Mouse (Mus musculus): ENCODE data around the gene Gigyf1. TPM values are rescaled to one million over a fixed set of nuclear protein-coding genes. Genes with fewer than 3 reads are reported as not detected.

Gigyf1 gene
- 14.7 and 14.9 TPM in 2 replicates for polyA plus RNA-seq (2016; fragmentation: Nextera tagmentation; extraction: Ambion mirVana)

DNA sequence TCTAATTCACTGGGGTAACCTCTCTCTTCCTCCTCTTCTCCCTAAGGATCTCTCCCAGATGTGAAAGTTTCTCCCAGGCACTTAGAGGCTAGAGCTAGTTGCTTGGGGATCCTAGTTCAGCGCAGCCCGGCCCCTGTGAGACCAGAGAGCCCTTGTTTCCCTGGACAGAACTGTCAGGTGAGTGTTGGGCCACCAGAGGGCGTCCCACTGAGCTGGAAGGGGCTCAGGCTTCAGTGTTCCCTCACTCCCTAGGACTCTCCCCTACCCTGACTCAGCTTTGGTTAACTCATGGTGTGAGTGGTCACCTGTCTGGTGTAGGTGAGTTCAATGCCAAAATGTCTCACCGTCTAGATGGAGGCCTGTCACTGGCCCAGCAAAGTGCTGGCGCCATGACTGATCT, at the start of gene Gigyf1:
Gene Gigyf1, plus strand, starts transcription at position 113 of the 400 bp plus-strand sequence.
- H3K4me3 ChIP-seq = no peak within 1 kb of the TSS
- no peak within 1 kb of the TSS for H3K27ac ChIP-seq
- H3K4me1 ChIP-seq (replicated peaks) = peaks cover 38% of the 10 kb centered on the region
- H3K36me3 ChIP-seq = peaks cover 91% of the 10 kb centered on the region
- DNase-seq (ENCODE audit: low spot score) = no peak
- H3K27me3 ChIP-seq (ENCODE audit: insufficient read depth, poor library complexity, severe bottlenecking) = no peaks in the 10 kb centered on the region
- 80% methylated on average over 5 of the region's 5 CpGs for whole genome bisulfite sequencing
- no peaks in the 10 kb centered on the region for H3K9me3 ChIP-seq

DNA sequence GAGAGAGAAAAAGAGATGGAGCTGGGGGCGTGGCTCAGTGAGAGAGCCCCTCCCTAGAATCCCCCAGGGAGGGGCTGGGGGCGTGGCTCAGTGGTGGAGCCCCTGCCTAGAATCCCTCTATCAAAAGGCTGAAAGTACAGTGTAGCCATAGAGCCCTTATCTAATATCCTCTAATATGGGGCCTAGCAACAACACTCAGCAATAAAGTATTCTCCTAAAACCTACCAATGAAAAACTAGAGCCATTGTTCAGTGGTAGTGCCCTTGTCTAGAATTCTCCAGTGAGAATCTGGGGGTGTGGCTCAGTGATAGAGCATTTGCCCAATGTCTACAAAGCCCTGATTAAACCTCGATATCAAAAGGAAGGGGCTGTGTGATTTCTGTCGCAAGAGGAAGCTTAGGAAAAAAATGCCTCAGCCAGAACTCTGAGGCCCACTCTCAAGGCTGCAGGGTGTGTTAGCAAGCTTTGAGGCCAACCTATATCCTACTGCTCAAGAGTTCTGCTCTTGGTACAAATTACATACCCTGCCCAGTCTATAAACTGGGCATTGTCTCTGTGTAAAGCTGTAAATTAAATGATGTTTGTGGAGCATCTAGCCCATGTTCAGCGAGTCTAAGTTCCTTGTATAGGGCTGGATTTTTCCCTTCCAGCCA, 46.0 kb upstream of the Gigyf1 start:
- DNase-seq (ENCODE audit: low spot score) = no peak
- Histone ChIP-seq H3K4me3 (no peak overlapping the region), H3K27ac (no peak overlapping the region), H3K4me1 (replicated peaks) (peaks cover 24% of the 10 kb centered on the region), H3K9me3 (no peaks in the 10 kb centered on the region), H3K36me3 (no peaks in the 10 kb centered on the region), H3K27me3 (ENCODE audit: insufficient read depth, poor library complexity, severe bottlenecking) (no peaks in the 10 kb centered on the region)
- 75% methylated on average over 5 of the region's 5 CpGs for WGBS

- peak; percentile 22 for DNase-seq (ENCODE audit: low spot score)
- no peaks in the 10 kb centered on the region for H3K9me3 ChIP-seq
- H3K36me3 ChIP-seq = no peaks in the 10 kb centered on the region
- no peak overlapping the region for H3K4me3 ChIP-seq
- H3K27ac ChIP-seq = peak overlapping the region; percentile 66; the same call in 1 of the 2 replicates
- peaks cover 24% of the 10 kb centered on the region for H3K4me1 ChIP-seq (replicated peaks)
- WGBS = 17% methylated on average over 2 of the region's 2 CpGs
- no peaks in the 10 kb centered on the region for H3K27me3 ChIP-seq (ENCODE audit: insufficient read depth, poor library complexity, severe bottlenecking)
Observed at GRCm38 (mm10) chr5:137474351-137474750, 44.0 kb upstream of the Gigyf1 start.

GRCm38 (mm10) chr5:137476964-137477363, 41.4 kb upstream of the Gigyf1 start, which contains the start of gene Zan:
Gene Zan (minus strand): TSS chr5:137477064.
- Histone ChIP-seq H3K27me3 (ENCODE audit: insufficient read depth, poor library complexity, severe bottlenecking) (no peaks in the 10 kb centered on the region), H3K9me3 (no peaks in the 10 kb centered on the region), H3K4me1 (replicated peaks) (peaks cover 28% of the 10 kb centered on the region), H3K27ac (no peak within 1 kb of the TSS), H3K36me3 (no peaks in the 10 kb centered on the region), H3K4me3 (no peak within 1 kb of the TSS)
- WGBS = 85% methylated on average over 5 of the region's 5 CpGs
- no peak for DNase-seq (ENCODE audit: low spot score)

- Histone ChIP-seq H3K4me3 (peak overlapping the region; percentile 18; the same call in 1 of the 2 replicates), H3K9me3 (no peaks in the 10 kb centered on the region), H3K36me3 (no peaks in the 10 kb centered on the region), H3K4me1 (replicated peaks) (peaks cover 43% of the 10 kb centered on the region), H3K27me3 (ENCODE audit: insufficient read depth, poor library complexity, severe bottlenecking) (peaks cover 13% of the 10 kb centered on the region; the same call in 1 of the 2 replicates), H3K27ac (peak overlapping the region; percentile 81; the same call in 1 of the 2 replicates)
- DNase-seq (ENCODE audit: low spot score) = peak; percentile 84
Observed at GRCm38 (mm10) chr5:137481138-137481537, 37.2 kb upstream of the Gigyf1 start.

DNA sequence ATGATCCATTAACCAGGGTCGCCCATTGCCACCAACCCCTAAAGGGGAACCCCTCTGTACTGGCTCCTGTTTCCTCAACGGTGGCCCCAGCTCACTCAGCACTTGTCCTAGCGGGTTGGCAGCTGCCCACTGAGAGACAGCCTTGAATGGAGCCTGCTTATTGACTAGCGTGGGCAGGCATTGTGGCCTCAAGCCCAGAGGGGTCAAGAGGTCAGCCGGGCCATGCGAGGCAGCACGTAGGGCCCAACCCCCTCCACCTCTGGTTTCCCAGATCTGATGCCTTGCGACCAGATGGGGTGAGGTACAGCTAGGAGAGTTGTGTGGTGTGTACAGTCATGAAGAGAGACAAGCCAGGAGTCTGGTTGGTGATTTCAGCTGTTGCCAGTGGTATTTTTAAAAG, 36.5 kb upstream of the Gigyf1 start:
- H3K27me3 ChIP-seq (ENCODE audit: insufficient read depth, poor library complexity, severe bottlenecking) = peaks cover 13% of the 10 kb centered on the region; the same call in 1 of the 2 replicates
- DNase-seq (ENCODE audit: low spot score) = peak; percentile 76
- H3K27ac ChIP-seq = peak overlapping the region; percentile 81
- H3K9me3 ChIP-seq = no peaks in the 10 kb centered on the region
- H3K4me3 ChIP-seq = peak overlapping the region; percentile 18
- H3K4me1 ChIP-seq (replicated peaks) = peaks cover 47% of the 10 kb centered on the region
- H3K36me3 ChIP-seq = no peaks in the 10 kb centered on the region
- 5% methylated on average over 8 of the region's 8 CpGs for WGBS

- Histone ChIP-seq H3K36me3 (no peaks in the 10 kb centered on the region), H3K27me3 (ENCODE audit: insufficient read depth, poor library complexity, severe bottlenecking) (peaks cover 13% of the 10 kb centered on the region; the same call in 1 of the 2 replicates), H3K4me1 (replicated peaks) (peaks cover 47% of the 10 kb centered on the region), H3K9me3 (no peaks in the 10 kb centered on the region), H3K27ac (peak overlapping the region; percentile 89), H3K4me3 (peak overlapping the region; percentile 65)
- peak; percentile 54 for DNase-seq (ENCODE audit: low spot score)
- WGBS = 3% methylated on average over 30 of the region's 30 CpGs
Observed at GRCm38 (mm10) chr5:137485071-137485850, 33.1 kb upstream of the Gigyf1 start.

GRCm38 (mm10) chr5:137485851-137486155, 32.5 kb upstream of the Gigyf1 start:
- Histone ChIP-seq H3K27ac (peak overlapping the region; percentile 89), H3K27me3 (ENCODE audit: insufficient read depth, poor library complexity, severe bottlenecking) (peaks cover 13% of the 10 kb centered on the region; the same call in 1 of the 2 replicates), H3K4me1 (replicated peaks) (peaks cover 47% of the 10 kb centered on the region), H3K9me3 (no peaks in the 10 kb centered on the region), H3K36me3 (no peaks in the 10 kb centered on the region), H3K4me3 (peak overlapping the region; percentile 65)
- DNase-seq (ENCODE audit: low spot score) = no peak
- 2% methylated on average over 17 of the region's 17 CpGs for WGBS

DNA sequence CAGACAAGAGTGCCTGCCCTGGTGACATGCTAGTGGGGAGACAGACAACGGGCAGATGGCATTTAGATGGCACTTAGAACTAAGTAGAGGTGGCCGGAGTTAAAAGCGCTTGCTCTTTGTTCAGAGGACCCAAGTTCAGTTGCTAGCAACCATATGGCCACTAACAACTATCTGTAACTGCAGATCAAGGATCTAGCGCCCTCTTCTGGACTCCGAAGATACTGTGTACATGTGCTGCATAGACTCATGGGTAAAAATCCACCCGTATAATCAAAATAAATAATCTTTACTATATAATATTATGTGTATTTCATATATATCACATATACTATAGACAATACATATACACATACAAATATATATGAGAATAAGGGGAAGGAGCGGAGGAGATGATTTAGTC, 30.7 kb upstream of the Gigyf1 start:
- Histone ChIP-seq H3K9me3 (no peaks in the 10 kb centered on the region), H3K27ac (no peak overlapping the region), H3K36me3 (no peaks in the 10 kb centered on the region), H3K27me3 (ENCODE audit: insufficient read depth, poor library complexity, severe bottlenecking) (peaks cover 13% of the 10 kb centered on the region; the same call in 1 of the 2 replicates), H3K4me1 (replicated peaks) (peaks cover 33% of the 10 kb centered on the region), H3K4me3 (no peak overlapping the region)
- no peak for DNase-seq (ENCODE audit: low spot score)
- WGBS = 88% methylated on average over 7 of the region's 7 CpGs

DNA sequence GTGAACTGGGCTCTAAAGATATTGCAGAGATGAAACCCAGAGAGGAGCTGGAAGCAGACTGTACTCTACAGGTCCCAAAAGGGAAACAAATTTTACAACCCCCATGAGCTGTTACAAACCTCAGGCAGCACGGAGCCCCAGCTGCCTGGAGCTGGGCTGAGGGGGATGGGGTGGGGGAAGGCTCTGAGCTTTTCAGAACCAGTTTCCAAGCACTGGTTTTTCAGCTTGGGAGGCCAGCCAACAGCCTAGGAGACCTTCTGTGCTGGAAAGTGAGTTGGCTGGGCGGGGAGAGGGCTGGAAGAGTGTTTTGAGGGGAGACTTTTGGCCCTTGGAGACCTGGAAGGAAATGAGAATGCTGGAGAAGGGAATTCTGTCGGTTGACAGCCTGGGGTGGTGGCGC, 26.8 kb upstream of the Gigyf1 start:
- WGBS = 59% methylated on average over 4 of the region's 4 CpGs
- DNase-seq (ENCODE audit: low spot score) = no peak
- Histone ChIP-seq H3K4me1 (replicated peaks) (peaks cover under 1% of the 10 kb centered on the region; the same call in 1 of the 2 replicates), H3K27me3 (ENCODE audit: insufficient read depth, poor library complexity, severe bottlenecking) (no peaks in the 10 kb centered on the region), H3K9me3 (no peaks in the 10 kb centered on the region), H3K27ac (no peak overlapping the region), H3K36me3 (no peaks in the 10 kb centered on the region), H3K4me3 (no peak overlapping the region)

DNA sequence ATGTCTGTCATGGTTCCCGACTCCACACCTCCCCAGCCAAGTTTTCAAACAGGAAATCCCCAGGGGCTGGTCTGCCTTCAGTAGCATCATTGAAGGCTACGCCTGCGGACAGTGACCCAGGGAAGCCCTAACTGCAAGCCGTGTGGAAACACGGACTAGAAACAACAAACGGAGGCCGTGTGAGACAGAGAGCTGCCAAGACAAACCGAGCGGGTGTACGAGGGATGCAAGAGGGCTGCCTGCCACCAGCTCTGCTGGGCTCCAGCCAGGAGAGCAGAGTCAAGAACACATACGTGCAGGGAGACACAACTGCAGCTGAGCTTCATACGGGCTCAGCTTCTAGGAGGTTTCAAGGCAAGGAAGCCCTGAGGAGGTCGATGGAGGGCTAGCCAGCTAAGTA, 24.5 kb upstream of the Gigyf1 start:
- no peaks in the 10 kb centered on the region for H3K4me1 ChIP-seq (replicated peaks)
- no peak for DNase-seq (ENCODE audit: low spot score)
- no peaks in the 10 kb centered on the region for H3K27me3 ChIP-seq (ENCODE audit: insufficient read depth, poor library complexity, severe bottlenecking)
- no peak overlapping the region for H3K4me3 ChIP-seq
- no peaks in the 10 kb centered on the region for H3K36me3 ChIP-seq
- H3K9me3 ChIP-seq = no peaks in the 10 kb centered on the region
- H3K27ac ChIP-seq = no peak overlapping the region
- WGBS = 83% methylated on average over 13 of the region's 13 CpGs

- Histone ChIP-seq H3K9me3 (no peaks in the 10 kb centered on the region), H3K27me3 (ENCODE audit: insufficient read depth, poor library complexity, severe bottlenecking) (no peaks in the 10 kb centered on the region), H3K4me3 (no peak overlapping the region), H3K4me1 (replicated peaks) (peaks cover 24% of the 10 kb centered on the region), H3K27ac (no peak overlapping the region), H3K36me3 (peaks cover 12% of the 10 kb centered on the region)
- no peak for DNase-seq (ENCODE audit: low spot score)
- WGBS = 92% methylated on average over 7 of the region's 7 CpGs
Observed at GRCm38 (mm10) chr5:137500186-137500585, 18.2 kb upstream of the Gigyf1 start.

All from hindbrain, embryonic 10.5 days (tissue).